Mouse (Mus musculus) left cerebral cortex, adult 2 months (tissue): ENCODE data around the gene Tectb. TPM values are rescaled to one million over a fixed set of nuclear protein-coding genes. Genes with fewer than 3 reads are reported as not detected.

Experiments used
- DNase-seq, 2 experiments: peaks; one replicate each; pipeline ENCODE4 v3.0.0; 2021 to 2022; ENCODE audit warnings: low spot score in 2 of 2, mixed read lengths in 1 of 2; ENCODE audit errors: extremely low spot score in 1 of 2
- H3K27ac ChIP-seq: fragments of 200-600 bp; 2 replicates; pipeline ENCODE4 v1.8.1; 2022
- H3K4me3 ChIP-seq: fragments of 200-600 bp; 2 replicates; pipeline ENCODE4 v1.8.1; 2022
- CTCF ChIP-seq: fragments of 200-600 bp; IDR thresholded peaks from 2 replicates; pipeline ENCODE4 v1.8.1; 2022; ENCODE audit warnings: antibody characterized with exemption, mild to moderate bottlenecking, moderate library complexity
- intact Hi-C: fragments of 180-260 bp; cut with DNase I; formaldehyde crosslinking; loops from one replicate; pipeline ENCODE4 v1.15.1; 2025
- long read RNA-seq, 2 experiments: library from polyadenylated mRNA; stranded (forward); transcript quantifications; one replicate each; pipeline ENCODE4 v2.0.0; 2021; ENCODE audit warnings: borderline mapping rate in 2 of 2
- total RNA-seq, 2 experiments: library from RNA; stranded (reverse); gene quantifications; 2 replicates each; pipeline ENCODE4 v1.2.3; 2021

The Tectb gene
- not detected for total RNA-seq
- long read RNA-seq, experiment 1, result 0 reads
- long read RNA-seq, experiment 2, result 0 reads

DNA sequence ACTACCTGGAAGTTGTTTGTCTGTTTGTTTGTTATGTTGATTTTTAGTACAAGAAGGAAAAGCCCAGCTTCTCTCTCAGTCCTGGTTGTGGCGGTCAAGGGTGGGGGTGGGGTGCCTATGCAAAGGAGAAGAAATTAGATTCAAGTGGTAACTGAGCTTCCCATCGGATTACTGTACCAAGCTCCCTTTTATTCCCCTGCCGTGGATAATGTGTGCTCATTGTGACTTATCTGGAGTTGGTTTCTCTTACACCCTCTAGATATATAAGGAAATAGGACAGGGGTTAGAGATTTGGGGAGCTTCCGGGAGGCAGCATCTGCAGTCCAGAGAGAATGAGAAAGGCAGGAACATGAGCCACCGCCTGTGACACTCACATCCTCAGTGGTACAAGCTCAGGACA lies at the start of gene Tectb:
Gene Tectb, plus strand, starts transcription at position 301 of the 400 bp plus-strand sequence.
- TF ChIP-seq CTCF, result no peak
- DNase-seq, result no peak
- no peak within 1 kb of the TSS for H3K4me3 ChIP-seq
- no peak within 1 kb of the TSS for H3K27ac ChIP-seq
- intact Hi-C loops, result no loop called here

DNA sequence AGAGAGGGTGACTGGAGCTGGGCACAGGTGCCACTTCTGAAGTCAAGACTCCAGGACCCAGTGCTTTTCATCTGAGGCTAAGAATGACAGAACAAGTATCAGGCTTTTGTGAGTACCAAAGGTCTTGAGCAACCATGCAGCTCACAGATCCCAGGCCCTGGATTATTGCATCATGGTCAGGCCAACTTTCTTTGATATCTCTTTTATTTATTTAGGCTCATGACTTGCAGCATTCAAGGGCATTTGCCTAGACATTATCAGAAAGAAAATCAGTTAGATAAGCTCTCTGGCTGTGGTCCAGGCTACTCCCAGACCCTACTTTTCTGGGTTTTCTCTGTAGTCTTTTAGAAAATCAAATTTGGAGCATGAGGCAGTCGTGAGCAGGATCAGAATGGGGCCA lies 48.8 kb upstream of the Tectb start:
- no peak for TF ChIP-seq CTCF
- intact Hi-C loops, result no loop called here
- Histone ChIP-seq H3K27ac (no peak overlapping the region), H3K4me3 (no peak overlapping the region)
- no peak for DNase-seq

DNA sequence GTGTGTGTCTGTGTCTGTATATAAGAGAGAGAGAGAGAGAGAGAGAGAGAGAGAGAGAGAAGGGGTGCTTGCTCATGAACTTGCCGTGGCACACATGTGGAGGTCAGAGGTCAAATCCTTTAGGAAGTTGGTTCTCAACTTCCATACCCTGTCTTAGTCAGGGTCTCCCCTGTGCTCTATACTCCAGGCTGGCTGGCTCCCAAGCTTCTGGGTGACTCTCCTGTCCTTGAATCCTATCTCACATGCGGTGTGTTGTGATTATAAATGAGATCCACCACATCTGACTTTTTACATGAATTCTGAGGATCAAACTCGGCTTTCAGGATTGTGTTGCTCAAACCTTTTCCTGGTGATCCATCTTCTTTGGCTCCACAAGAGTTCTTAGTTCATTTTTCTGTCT lies 48.1 kb upstream of the Tectb start:
- intact Hi-C loops, result no loop called here
- H3K27ac ChIP-seq, result no peak overlapping the region
- DNase-seq, result no peak
- H3K4me3 ChIP-seq, result no peak overlapping the region
- no peak for TF ChIP-seq CTCF

DNA sequence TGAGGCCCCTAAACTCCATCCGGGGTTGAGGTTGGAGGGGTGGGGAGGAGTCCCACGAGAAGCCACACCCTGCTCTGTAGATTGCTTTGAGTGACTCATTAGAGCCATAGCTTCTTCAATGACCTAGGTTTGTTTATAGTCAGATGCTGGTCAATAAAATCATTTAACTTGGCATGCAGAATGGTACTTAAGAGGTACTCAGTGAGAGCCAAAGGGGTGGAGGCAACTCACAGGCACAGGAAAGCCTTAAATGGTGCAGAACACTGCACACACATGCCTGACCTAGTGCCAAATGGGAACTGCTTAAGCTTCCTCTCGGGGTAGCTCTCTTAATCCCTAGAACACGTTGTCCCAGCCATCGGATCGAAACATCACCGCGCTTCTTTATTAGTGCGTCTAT lies 46.0 kb upstream of the Tectb start:
- TF ChIP-seq CTCF, result no peak
- DNase-seq, result no peak

DNA sequence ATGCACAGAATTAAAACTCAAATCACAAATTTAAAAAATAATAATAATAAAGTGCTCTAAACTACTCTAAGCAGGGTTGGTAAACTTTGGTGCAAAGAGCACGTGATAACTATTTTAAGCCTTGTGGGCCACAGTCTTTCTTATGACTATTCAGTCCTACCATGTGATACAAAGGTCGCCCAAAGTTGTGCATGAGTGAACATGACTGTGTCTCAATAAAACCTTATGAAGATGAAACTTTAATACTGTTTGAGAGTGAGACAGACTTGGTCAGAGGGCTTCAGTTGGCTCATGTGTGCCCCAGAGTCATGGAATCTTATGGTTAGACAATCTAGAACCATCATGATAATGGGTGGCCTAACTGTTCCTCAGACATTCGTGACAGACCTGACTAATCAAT lies 44.6 kb upstream of the Tectb start:
- no peak for TF ChIP-seq CTCF
- no peak for DNase-seq
- Histone ChIP-seq H3K4me3 (no peak overlapping the region), H3K27ac (no peak overlapping the region)
- intact Hi-C loops, result no loop called here

More for the DNA sequence above, 46.0 kb upstream of the Tectb start:
- intact Hi-C loops, result no loop called here
- Histone ChIP-seq H3K4me3 (no peak overlapping the region), H3K27ac (no peak overlapping the region)

DNA sequence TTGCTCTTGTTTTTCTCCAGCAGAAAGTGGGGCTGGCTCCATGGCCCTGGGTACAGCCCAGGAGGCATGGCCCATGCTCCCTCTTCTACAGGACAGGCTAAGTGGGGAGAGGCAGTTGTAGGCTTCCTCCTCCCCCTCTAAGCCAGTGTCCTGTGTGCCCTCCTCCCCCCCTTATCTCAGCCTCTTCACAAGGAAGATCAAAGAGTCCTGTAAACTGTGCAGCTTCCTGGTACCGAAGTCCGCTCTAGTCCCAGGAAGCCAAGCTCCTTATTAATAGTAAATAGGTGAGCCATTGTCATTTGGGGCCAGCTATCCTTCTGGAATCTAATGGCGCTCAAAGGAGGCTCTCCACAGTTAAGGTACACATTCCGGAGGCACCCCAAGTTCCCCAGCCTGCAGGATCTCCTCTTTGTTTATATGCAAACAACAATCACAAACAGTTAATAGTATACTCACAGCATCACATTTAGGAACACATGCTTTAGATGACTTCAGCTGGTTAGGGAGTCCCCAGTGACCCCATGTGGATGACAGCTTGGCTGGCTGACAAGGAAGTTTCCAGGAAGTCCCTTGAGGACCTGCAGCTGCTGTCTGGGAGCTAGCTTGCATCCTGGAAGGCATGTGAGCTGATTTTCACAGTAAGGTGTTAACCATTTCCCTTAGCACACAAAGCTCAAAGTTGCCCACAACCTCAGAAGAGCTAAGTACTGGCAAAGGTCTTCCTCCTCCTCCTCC lies 43.7 kb upstream of the Tectb start:
- TF ChIP-seq CTCF, result no peak
- intact Hi-C loops, result no loop called here
- H3K4me3 ChIP-seq, result no peak overlapping the region
- DNase-seq, result no peak
- no peak overlapping the region for H3K27ac ChIP-seq

DNA sequence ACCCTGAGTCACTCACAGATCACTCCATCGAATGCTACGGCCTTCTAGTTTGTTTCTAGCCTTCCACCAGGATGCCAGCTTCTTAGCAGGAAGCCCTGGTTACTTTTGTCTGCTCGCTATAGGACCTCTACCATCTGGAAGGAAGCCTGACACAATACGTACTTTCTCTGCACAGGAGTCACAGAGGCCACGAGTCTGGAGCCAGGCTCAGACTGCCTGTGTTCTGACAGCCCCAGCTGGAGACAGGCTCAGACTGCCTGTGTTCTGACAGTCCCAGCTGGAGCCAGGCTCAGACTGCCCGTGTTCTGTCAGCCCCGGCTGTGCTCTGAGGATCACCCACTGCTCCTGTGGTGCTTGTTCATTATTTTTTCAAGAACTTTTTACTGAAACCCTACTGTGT lies 42.6 kb upstream of the Tectb start:
- DNase-seq, result no peak
- TF ChIP-seq CTCF, result no peak
- intact Hi-C loops, result no loop called here
- H3K27ac ChIP-seq, result no peak overlapping the region
- H3K4me3 ChIP-seq, result no peak overlapping the region

DNA sequence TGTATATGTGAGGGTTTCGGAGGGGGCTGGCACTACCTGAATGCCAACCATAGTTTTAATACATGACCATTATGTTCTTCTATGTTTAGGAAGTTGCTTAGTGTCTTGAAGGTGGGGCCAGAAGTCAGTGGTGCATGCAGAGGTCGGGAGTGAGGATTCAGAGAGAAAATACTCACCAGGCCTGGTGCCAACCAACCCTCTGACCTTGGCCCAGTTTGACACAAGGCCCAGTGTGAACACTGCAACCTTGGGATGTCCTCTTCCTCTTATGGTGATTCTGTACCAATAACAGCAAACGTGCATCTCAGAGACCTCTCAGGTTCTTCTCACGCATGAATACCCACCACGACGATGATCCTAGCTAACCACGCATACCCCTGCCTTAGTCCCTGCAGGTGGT lies 42.0 kb upstream of the Tectb start:
- no peak for DNase-seq
- no peak for TF ChIP-seq CTCF
- intact Hi-C loops, result no loop called here
- H3K4me3 ChIP-seq, result no peak overlapping the region
- H3K27ac ChIP-seq, result no peak overlapping the region

DNA sequence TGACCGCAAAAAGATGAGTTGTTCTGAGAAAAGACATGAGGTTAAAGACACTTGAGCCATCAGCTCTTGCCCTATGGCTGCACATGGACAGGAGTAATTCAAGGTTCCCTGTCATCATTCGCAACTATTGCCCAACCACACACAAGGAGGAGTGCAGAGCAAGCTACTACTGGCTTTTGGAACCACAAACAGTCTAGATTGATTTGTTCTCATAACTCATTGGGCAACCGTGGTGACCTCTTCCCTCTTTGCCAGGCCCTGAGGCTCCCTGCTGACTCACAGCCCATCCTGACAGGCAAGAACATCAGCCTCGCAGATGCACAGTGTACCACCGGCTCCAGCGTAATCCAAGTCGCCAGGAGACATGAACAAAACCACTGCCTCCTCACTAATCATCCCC lies 41.2 kb upstream of the Tectb start:
- DNase-seq, result no peak
- H3K4me3 ChIP-seq, result no peak overlapping the region
- TF ChIP-seq CTCF, result no peak
- H3K27ac ChIP-seq, result no peak overlapping the region
- intact Hi-C loops, result no loop called here

DNA sequence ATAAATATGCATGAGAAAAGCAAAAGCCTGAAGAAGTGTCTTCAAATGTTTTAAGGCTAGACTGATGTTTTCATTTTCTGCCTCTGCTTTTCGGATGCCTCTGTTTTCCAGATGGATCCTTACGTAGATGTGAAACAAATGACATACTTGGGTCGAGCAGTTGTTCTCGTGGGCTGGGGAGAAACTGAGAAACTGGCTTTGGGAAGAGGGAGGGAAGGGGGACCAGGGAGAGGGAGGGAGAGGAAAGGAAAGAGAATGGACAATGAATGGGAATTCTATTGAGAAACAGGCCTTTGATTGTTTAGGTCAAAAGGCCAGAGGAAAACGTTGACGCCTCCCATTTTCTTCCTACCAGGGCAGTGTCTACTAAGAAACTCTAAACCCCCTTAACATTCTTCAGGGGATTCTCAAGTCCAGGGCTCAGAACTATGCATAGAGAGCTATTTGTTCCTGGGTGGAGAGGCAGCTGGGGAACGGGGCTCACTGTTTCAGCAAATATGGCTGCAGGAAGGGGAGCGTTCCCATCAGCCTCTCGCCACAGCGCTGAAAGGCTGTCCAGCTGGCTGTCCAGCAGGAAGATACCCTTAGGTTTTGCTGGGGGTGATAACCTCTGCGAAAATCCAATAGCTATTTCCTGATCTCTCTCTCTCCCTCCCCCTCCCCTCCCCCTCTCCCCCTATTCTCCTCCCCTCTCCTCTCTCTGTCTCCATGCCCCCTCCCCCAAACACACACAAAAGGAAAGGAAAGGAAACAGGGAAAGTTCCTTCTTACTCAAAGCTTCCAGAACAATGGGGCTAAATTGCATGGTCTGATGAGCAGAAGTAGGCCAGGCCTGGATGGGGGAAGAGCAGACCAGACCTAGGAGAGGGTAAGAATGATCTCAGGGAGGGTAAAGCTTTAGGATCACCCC lies 36.9 kb upstream of the Tectb start:
- Histone ChIP-seq H3K27ac (peak overlapping the region; percentile 40; the same call in 1 of the 2 replicates), H3K4me3 (no peak overlapping the region)
- TF ChIP-seq CTCF, result no peak
- no peak for DNase-seq
- intact Hi-C loops, result no loop called here

DNA sequence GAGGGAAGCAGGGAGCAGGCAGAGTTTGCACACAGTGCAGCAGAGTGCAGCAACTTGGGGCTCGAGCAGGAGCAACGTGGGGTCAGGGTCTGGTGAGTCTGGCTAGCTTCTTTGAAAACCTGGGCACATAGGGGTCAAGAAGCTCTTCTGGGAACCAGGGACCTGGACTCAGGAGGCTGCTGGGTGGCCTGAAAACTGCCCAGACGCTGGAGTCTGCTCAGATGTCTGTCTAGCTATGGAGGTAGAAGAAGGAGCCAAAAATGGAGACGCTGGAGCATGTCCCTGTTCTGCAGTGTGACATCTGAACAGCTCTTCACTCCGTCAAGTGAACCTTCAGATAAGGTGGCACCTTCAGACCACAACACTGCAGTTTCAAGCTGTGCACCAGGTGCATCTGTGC lies 35.8 kb upstream of the Tectb start:
- intact Hi-C loops, result no loop called here
- TF ChIP-seq CTCF, result no peak
- Histone ChIP-seq H3K4me3 (no peak overlapping the region), H3K27ac (no peak overlapping the region)
- DNase-seq, result no peak

DNA sequence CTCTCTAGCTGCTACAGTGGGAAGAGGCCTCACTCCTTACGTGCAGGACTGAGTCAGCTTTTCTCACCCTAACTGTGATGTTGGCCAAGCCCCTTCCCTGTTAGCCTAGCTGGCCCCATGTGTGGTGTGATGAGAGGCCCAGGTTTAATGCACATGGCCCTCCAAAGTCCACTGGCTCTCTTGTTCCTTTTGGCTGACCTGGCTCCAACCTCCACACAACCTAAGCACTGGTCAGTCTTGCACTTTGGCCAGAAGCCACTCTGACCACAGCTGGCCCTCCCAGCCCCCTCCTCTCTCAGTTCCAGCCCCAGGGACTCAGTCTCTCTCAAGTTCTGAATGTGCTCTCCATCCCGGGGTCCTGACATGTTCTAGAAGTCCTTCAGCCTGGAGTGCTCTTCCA lies 35.4 kb upstream of the Tectb start:
- intact Hi-C loops, result no loop called here
- DNase-seq, result no peak
- Histone ChIP-seq H3K4me3 (no peak overlapping the region), H3K27ac (no peak overlapping the region)
- no peak for TF ChIP-seq CTCF
